Mouse (Mus musculus) G1E (cell line): ENCODE data around the gene Nudt1.

Source experiments
- CTCF ChIP-seq: IDR thresholded peaks from 2 replicates; pipeline ENCODE4 v1.5.1; 2012; ENCODE audit warnings: low read depth, low read length, inconsistent platforms, mixed read lengths
- TAL1 ChIP-seq: conservative IDR thresholded peaks from 2 replicates; pipeline ENCODE4 v1.6.1; 2012; ENCODE audit warnings: low read depth, low read length, inconsistent platforms, mixed read lengths

DNA sequence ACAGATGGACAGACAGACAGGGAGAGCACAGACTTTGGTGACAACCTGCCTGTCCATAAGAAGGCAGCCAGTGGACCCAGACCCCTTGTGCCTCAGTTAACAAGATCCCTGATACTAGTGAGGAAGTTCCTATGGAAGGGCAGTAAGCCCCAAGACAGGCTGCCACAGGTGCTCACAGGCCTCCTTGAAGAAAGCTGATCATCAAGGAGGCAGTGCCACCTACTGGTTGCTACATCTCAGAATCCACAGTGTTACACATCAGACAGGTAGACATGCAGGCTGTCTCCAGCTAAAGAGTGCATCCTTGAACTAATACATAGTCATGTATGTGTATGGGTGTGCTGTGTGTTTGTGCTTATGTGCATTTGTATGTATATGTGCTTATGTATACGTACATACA, 29.3 kb upstream of the Nudt1 start:
- TF ChIP-seq CTCF (no peak; the same call in 1 of the 2 replicates), TAL1 (no peak)
